Mouse (Mus musculus): ENCODE results near the gene 5430403G16Rik. TPM values are rescaled to one million over a fixed set of nuclear protein-coding genes. Genes with fewer than 3 reads are reported as not detected.
"Not testable (repeated sequence)": the region's sequence is repeated elsewhere in the genome, so short reads cannot be mapped to it uniquely, and the experiment has no call there.

5430403G16Rik gene
- under 1 TPM; 0.40 to 0.43 TPM for total RNA-seq (2021)
- long read RNA-seq, experiment 1, partial matches to known transcripts, result 0 of 1 reads
- long read RNA-seq, experiment 1, other reads (novel, unspliced or antisense), result 0 of 1 reads
- long read RNA-seq, experiment 2, result 0 reads

- peak; percentile 65 for DNase-seq
Observed at GRCm38 (mm10) chr5:109690537-109691201, at the start of gene 5430403G16Rik. Gene 5430403G16Rik, minus strand, starts transcription at chr5:109691041.

GRCm38 (mm10) chr5:109717341-109717740 lies 26.5 kb upstream of the 5430403G16Rik start:
- not testable (repeated sequence) for DNase-seq

- DNase-seq, result not testable (repeated sequence)
Observed at GRCm38 (mm10) chr5:109691205-109691965, 544 bp upstream of the 5430403G16Rik start.

GRCm38 (mm10) chr5:109682921-109683320 lies 7.9 kb downstream of the 5430403G16Rik start:
- DNase-seq, result no peak

Other genes starting within 250 kb of the 5430403G16Rik start
- gene Crlf2, start 132.0 kb downstream of the 5430403G16Rik start, total RNA-seq (2021), result 1 to 10 TPM; 3.0 to 4.4 TPM
- 1 to 10 TPM; 1.2 to 1.6 TPM for gene 4930522L14Rik, start 60.8 kb upstream of the 5430403G16Rik start, total RNA-seq (2021)
- gene Gm15446, start 232.4 kb upstream of the 5430403G16Rik start, total RNA-seq (2021), result 1 to 10 TPM; 4.1 to 4.5 TPM

Data from gastrocnemius, postnatal 25 days (tissue).